Mouse (Mus musculus): ENCODE measurements around the gene Sdhb.

The Sdhb gene

DNA sequence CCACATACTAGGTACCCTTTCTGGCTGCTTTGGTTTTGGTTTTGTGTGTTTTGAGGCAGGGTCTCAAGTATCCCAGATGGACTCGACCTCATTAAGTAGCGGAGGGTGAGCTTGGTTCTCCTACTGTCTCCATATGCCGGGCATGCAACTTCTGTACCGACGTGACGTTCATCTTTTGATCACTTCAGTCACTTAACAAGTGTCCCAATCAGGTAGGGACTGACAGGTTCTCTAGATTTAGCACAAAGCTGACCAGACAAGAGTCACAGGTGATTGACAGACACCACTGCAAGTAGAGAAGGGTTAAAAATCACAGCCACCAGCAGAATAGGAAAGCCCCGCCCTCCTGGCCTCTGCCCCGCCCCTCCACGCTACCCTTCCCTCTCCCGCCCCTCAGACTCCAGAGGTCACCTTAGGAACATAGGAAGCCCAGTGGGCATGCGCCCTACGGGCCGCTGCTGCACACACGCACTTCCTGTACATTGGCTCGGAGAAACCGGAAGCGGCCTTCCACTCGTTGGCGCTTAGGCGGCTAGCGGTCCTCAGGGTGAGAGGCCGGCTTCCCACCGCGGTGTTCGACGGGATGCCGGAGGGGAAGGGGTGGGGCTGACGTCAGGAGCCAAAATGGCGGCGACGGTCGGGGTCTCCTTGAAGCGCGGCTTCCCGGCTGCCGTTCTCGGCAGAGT lies at the start of gene Sdhb:
TSS of gene Sdhb (plus strand) at position 423 of the 686 bp plus-strand sequence.
- peak; percentile 92 to 93 for DNase-seq

DNA sequence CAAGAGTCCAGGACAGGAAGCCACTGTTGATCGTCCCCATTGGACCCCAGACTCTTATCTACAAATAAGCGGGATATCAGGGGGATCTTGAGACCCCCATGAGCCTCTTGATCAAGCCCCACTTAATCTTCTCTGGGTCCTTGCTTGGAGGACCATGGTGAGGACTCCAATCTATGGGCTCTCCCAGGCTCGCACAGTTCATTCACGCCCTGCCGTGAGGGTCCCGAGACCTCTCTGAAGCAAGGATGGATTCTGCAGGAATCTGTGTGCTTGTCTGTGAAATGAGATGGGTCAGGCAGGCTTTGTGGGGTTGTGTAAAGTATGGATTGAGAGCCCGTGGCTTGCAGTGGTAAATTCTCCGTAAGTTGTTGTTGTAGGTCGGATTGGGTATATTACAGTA lies 49.6 kb upstream of the Sdhb start:
- no peak for DNase-seq

DNA sequence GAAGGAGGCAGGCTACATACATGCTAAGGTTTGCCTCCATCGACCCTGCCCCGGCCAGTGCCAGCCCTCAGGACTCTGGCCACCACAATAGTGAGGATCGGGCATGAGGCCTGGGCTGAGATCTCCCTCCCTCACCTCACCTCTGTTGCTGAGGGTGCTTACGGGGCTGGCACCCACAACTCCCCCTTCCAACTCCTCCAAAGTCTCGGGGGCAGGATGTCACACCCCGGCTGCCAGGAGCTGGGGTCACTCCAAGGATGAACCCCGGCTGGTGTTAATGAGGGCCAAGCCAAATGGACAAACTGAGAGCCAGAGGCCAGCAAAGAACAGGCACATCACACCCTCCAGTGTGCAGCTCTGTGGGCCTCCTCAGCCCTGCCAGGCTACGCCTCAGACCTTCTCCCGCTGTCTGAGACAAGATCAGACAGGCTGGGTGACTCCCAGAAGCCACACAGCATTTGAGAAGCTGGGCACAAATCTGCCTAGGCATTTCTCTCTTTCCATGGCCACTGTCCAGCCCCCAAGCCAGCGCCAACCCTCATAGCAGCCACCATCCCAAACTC lies 48.7 kb upstream of the Sdhb start:
- no peak for DNase-seq

DNA sequence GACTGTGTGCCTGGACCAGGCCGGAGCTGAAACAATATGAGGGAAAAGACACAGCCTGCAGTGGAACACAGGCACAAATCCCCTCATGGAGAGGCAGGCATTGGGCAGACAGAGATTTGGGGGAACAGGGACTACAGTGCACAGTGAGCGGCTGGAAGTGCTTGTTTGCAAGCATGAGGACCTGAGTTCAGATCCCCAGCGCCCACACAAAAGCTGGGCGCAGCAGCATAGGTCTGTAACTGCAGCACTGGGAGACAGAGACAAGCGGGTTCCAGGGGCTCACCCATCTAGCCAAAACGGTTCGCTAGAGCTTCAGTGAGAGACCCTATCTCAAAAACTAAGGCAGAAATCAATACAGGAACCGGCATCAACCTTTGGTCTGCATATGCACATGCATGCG lies 47.4 kb upstream of the Sdhb start:
- no peak for DNase-seq

DNA sequence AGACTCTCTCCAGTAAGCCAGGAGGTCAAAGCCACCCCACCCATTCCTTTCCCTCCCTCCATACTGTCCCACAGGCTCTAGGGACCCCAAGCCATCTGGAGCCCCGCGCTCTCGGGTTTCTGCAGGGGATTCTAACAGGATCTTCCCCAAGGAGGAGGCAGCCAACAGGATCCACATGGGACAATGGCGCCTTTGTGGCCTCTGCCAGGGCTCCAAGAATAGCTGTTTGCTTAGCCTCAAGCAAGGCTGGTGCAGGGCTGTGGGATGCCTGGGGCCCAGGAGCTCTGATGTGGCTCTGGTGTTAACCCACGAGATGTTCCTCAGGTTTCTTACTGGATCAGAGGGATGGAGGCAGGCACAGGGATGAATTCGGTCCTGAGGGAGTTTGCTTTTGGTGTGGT lies 46.3 kb upstream of the Sdhb start:
- no peak for DNase-seq

DNA sequence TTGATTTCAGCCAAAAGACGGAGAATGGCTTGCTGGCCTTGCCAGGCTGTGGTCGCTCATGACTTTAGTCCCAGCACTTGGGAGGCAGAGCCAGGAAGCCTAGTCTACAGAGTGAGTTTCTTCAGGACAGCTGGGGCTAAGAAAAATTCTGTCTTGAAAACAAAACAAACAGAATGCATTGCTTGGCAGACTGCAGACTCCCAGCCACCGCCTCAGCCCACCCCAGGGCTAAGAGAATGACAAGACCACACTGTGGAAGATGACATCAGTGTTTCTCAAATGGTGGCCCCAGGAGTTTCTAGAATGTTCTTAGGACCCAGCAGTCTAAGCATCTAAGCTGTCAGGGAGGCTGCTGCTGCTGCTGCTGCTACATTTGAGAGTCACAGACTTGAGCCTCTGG lies 45.8 kb upstream of the Sdhb start:
- no peak for DNase-seq

DNA sequence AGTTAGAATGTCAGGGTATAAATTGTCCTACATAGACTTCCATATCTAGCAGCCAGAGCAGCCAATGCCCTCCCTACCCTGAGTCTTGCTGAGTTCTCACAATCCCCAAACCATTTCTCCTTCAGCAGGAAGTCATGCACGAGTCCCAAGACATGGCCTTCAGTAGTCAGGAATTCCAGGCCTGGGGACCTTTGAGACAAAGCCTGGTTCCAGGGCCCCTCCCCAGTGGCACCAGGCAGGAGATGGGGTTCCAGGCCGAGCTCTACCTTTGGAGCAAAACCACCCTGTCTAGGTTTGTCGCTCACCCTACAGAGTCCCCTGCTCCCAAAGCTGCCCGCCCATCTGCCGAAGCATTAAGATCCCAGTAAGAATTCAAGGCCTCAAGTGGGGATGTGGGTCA lies 44.7 kb upstream of the Sdhb start:
- no peak for DNase-seq

DNA sequence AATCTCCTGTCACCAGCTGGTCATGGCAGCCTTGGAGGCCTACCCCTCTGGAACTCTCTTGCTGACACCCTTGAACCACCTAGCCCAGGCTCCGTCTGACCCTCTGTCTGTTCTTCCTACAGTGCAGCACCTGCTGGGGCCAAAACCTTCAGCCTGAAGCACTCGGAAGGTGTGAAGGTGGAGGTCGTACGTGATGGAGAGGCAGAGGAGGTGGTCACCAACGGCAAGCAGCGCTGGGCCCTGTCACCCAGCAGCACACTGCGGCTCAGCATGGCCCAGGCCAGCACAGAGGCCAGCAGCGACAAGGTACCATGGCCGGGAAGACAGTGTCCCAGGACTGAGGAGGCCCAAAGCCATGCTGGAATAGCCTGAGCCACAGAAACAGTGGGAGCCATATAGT lies 43.6 kb upstream of the Sdhb start:
- no peak for DNase-seq

DNA sequence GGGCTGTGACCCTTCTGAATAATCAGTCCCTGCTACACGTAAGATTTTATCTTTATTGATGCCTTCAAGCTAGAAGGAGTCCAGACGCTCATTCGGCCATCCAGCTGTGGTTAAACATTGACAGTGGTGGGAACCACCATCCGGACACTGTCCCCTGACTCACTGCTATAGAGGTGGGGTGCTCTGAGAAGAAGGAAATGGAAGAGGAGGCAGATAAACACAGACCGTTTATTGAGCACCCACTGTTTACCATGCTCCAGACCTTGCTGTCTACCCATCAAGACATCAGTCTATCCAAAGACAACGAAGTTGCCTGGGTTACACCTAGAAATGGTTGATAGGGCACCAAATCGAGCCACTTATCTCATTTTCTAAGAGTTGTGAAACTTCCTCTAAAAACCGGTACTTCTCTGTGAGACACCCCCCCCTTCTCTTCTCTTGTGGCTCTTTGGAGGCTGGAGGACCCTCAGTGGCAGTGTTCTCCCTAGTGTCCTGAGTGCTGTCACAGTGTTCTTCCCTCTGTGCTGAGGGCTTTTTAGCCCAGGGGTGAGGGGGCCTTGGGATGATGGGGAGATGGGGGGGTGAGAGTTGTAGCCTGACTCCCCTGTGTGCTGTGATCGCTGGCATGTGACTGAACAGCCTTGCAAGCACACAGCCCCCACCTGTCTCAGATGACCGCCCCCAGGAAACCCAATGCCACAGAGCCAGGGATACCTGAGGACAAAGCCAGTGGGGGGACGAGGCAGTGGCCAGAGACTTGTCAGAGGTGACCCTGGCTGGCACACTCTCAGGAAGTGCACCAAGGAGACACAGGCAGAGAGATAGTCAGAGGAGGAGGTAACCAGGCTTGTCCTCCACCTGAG lies 40.8 kb upstream of the Sdhb start:
- DNase-seq = peak in 1 of 2 experiments; percentile 8

DNA sequence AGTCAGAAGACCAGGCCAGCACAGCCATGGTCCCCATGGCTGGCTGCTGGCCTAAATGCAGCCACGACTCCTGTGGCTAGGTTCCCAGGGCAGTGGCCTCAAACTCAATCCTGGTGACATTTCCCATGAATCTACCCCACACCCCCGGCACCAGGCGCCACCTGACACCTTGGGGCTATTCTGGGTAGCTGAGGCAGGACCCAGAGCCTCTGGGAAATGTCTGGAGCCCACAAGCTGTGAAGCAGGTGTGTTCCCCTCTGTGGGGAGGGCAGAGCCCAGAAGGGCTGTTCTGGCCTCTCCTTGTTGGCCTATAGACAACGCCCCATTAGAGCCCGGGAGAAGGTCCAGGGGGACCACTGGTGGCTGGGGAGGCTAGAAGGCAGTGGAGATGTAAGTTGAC lies 38.5 kb upstream of the Sdhb start:
- DNase-seq = no peak

DNA sequence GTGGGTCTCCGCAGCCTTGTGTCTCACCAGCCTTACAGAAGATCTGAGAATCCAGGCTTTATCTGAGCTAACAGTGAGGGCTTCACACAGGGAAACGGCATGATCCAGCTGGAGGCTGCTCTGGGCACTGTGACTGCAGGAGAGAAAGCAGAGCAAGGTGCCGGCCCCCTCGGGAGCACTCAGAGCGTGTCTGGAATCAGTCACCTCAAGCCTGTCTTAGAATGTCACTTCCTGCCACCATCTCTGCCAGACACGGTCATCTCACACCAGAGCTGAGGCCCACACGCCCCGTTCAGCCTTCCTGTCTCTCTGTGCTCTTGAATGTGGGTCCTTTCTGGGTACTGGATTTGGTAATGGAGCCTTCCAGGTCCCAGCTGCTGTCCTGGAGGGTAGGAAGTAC lies 35.4 kb upstream of the Sdhb start:
- peak in 1 of 2 experiments; percentile 10 for DNase-seq

DNA sequence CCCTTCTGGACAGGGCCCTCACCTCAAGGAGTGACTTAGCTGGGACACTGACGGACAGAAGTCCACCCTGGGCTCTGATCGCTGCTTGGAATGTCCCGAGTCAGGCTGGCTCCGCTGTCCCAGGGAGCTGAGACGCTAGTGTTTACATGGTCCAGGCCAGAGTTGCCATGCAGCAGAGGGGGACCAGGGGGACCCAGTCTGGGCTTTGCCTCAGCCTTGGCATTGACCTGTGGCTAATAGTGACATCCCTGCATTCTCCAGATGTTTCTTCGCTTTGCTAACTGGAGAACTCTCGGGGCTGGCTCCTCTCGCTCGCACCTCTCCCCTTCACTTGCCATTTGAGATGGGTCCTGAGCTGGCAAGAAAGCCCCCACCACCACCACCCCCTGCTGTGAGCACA lies 32.7 kb upstream of the Sdhb start:
- no peak for DNase-seq

DNA sequence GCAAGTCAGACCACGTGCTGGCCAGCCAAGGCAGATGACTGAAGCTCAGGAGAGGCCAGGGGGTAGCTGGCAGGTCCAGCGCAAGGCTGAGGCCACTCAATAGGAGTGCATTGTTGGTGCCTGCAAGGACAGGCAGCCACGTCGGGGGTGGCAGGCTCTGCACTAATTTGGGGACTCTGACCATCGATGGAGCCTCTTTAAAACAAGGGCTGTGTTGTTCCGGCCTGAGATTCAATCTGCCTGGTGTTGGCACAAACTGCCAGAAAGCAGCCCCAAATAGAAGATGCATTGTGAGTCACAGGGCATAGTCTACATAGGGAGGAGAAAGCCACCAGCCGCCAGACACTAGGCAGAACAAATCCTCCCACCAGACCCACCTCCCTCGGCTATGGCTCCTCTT lies 31.3 kb upstream of the Sdhb start:
- no peak for DNase-seq

DNA sequence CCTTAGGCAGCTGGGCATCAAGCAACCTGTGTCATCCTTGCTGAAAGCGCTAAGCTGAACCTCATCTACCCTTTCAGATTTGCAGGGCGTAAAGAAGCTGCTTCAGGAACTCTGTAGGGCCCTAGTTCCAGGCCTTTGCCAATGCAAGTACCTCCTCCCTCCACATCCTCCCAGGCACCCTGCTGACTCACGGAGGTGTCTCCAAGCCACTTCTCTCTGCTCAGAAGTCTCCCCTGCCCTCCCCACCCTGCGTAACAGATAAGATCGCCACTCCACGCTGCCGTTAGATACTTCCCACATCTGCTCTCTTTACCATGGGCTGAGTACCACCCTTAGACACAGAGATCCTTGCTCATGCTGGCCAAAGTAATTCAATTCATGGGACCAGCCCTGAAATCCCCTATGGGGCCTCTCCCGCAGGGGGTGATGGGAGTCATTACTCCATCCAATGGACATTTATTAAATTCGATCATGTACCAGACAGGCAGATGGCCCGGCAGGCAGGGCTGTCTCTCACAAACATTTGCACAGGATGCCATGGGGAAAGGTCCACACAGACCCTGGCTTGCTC lies 30.0 kb upstream of the Sdhb start:
- no peak for DNase-seq

DNA sequence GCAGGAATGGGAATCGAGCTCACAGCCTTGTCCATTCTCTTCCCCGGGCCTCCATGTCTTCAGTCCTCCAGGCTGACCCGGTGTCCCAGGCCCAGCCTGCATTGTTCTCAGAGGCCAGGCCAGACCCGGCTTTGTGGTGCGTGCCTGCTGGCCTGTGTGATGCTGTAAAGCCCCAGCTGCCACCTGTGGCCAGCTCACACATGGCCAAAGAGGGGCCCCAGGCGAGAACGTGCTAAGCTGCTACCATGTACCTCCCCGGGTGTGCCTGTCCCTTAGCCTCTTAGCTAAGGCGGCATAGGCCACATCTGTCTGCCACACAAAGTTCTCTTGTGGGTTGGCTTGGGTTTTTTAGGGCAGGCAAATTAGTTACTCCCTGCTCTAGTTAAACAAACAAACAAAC lies 25.4 kb upstream of the Sdhb start:
- DNase-seq = no peak

DNA sequence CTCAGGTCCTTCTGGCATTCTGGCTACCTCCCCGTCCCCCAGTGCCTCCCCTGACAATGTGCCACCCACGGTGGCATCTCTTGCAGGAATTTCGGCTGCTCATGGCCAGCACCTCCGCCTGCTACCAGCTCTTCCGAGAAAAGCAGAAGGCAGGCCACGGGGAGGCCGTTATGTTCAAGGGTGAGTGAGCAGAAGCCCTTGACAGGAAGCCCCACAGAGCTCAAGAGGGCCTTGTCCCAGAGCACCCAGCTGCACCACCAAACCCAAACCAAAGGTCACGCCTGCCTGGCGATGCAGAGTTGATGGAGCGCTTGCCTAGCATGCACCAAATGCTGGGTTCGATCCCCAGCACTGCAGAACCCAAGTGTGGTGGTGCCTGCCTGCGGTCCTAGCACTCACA lies 16.6 kb upstream of the Sdhb start:
- DNase-seq = peak; percentile 78 to 81

DNA sequence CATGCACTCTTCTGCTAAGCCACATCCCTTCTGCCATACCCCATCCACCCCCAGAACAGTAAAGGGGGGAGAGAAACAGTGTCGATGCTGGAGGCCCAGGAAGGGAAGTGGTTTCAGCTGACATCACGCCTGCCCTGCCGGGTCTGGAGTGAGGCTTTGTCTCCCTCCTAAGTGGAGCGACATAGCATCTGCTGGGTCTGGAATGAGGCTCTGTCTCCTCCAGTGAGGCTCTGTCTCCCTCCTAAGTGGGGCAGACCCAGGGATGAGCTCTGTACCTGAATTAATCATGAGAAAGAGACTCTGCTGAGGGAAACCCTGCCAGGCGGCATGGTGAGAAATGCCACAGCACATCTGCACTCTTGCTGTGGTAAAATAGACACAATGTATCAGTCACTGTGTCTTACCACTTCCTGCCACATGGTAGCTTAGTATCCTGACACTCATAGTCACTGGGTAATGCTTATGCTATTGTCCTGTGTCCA lies 16.0 kb upstream of the Sdhb start:
- DNase-seq = peak; percentile 78 to 79

DNA sequence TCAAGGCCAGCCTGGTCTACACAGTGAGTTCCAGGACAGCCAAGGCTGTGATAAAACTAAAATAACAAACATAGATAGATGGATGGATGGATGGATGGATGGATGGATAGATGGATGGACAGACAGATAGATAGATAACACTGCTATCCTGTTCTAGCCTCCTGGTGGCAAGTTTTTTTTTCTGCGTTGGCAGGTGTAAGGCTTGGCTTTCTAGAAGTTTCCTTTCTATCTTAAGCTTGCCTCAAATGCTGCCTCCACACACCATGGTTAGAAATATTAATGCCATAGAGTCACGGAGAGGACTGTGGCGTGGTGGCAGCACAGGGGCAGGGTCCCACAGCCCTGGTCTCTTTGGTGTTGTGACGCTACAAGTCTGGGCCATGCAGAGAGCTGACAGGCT lies 15.4 kb upstream of the Sdhb start:
- DNase-seq = no peak

DNA sequence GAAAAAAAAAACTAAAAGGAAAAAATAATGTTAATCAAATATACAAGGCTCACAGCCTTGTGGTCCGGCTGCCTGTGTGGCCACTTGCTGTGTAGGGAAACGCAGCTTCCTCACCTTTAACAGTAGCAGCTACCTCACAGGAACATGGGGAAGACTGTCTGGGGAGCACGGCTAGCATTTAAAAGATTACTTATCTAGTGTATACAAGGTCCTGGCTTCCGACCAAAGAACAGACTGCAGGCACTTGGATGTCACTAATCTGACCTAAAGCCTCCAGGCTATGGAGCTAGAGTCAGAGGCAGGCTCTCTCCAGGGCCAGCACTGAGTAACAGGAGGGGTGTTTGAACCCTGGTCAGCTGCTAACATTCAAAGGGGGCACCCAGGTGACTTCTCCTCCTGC lies 15.0 kb upstream of the Sdhb start:
- no peak for DNase-seq

DNA sequence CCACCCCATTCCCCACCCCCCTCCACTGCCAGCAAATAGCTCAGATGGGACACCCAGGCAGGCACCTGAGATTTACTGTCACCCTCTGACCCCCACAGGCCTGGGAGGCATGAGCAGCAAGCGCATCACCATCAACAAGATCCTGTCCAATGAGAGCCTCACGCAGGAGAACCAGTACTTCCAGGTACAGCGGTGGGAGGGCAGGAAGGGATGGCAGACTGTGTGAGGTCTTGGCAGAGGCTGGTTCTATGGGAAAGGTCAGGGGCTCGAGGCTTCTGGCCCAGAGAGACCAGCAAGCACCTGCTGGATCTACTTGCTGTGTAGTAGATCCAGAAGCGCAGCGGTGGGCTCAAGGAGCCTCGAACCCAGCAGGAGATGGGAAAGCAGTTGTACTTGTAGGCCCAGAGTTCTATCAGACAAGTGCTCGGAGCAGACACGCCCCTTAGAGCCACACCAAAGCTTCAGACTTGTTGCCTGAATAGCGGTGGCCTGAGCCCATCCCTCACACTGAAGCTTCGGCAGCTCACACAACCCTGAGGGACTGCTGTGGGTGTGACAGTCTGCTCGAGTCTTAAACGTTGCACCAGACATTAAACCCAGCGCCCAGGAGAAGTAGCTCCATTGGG lies 14.3 kb upstream of the Sdhb start:
- no peak for DNase-seq

DNA sequence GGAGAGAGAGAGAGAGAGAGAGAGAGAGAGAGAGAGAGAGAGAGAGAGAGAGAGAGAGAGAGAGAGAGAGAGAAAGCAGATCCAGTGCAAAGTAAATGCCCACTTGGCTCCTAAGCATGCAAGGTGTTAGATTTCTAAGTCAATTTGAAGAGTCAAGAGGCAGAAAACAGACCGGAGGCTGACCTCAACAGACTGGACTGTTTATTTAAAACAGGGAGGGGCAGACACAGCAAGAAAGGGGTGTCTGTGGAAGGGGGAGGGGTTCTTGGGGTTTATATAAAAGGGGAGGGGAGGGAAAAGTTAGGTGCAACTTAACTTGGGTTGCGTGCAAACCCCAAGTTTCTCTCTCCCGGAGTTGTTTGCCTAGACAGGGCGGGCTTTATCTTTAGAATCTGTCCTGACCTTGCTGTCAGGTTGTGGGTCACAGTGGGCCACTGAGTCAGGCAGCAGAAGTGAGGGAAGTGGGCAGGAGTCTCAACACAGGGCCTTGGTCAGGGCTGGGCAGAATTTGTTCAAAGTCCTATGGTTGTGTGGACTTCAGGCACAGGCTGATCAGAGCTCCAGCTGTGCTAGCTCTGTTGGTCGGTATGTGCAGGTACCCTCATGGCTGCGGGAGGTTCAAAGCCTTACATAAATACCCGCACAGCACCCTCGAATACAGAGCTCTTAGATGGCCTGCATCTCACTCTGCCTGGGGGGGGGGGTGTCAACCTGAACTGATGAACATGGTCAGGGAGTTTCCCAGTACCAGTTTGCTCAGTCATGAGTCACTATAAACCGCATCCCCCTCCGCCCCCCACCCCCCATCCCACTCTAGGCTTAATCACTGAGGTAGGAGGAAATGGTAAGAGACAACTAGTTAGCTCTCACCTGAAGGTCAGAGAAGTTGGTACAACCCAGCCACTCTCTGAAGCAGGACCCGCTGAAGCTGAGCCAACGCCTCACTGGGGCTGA lies 13.2 kb upstream of the Sdhb start:
- DNase-seq = peak in 1 of 2 experiments; percentile 43

DNA sequence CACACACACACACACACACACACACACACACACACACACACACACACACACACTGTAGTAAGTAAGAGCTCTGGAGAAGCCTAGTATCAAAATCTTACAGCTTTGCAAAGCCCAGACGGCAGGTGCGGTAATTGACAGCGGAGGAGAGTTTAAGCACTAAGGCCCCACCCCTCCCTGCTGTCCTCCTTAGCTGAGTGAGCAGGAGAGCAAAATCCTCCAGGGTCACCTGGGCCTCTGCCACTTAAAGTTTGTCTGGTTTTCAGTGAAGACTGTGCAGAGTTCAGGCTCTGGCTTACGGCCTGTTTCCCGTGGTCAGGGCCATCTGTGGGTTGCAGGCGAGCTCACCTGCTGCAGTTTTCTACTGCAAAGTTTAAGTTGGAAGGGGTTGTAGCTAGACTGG lies 12.5 kb upstream of the Sdhb start:
- DNase-seq = peak in 1 of 2 experiments; percentile 34

All from B cell, adult 2 months (primary cell).